Mouse (Mus musculus) R1 (cell line): Measurements from ENCODE around the gene Sobp.

ENCODE experiments used
- DNase-seq: peaks from one replicate; pipeline ENCODE4 v3.0.0-alpha.2; 2018; ENCODE audit warnings: low read depth, low spot score

Gene Sobp

GRCm38 (mm10) chr10:43174326-43175155 is at the start of gene Sobp, which contains the start of gene 9030612E09Rik:
Gene Sobp, minus strand, starts transcription at chr10:43174530.
Gene 9030612E09Rik, plus strand, starts transcription at chr10:43174704.
- DNase-seq = peak; percentile 63

GRCm38 (mm10) chr10:43223391-43223790 is 49.1 kb upstream of the Sobp start:
- no peak for DNase-seq

GRCm38 (mm10) chr10:43221659-43222058 is 47.3 kb upstream of the Sobp start:
- DNase-seq = no peak

GRCm38 (mm10) chr10:43220910-43221625 is 46.7 kb upstream of the Sobp start, which contains the start of gene Pdss2:
Gene Pdss2, plus strand, starts transcription at chr10:43221486.
- DNase-seq = peak; percentile 98

- no peak for DNase-seq
Observed at GRCm38 (mm10) chr10:43220479-43220878, 46.1 kb upstream of the Sobp start.

DNA sequence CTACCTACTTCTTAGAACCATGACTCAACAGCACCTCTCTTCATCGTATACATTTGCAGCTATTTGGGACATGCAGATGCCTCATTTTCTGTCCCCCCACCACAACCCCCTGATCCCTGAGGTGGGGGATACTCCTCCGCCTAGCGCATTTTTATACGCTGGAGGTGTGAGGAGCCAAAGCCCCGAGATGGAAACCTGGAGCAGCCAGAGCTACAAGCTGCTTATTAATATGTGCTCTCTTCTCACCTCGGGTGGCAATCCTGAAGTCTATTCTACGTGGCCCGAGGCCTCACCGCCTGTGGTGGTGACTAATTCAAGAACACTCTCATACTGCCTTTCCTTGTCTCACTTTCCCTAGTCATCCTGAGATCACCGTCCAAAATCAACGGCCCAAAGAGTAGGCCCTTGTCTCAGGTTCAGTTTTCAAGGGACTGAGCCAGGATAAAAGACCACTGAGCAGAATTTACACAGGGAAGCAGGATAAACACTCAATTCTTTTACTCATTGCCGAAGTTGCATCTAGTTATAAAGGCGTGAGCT is 43.1 kb upstream of the Sobp start:
- DNase-seq = peak; percentile 22

GRCm38 (mm10) chr10:43211866-43212265 is 37.5 kb upstream of the Sobp start:
- DNase-seq = peak; percentile 88

GRCm38 (mm10) chr10:43203865-43204264 is 29.5 kb upstream of the Sobp start:
- no peak for DNase-seq

DNA sequence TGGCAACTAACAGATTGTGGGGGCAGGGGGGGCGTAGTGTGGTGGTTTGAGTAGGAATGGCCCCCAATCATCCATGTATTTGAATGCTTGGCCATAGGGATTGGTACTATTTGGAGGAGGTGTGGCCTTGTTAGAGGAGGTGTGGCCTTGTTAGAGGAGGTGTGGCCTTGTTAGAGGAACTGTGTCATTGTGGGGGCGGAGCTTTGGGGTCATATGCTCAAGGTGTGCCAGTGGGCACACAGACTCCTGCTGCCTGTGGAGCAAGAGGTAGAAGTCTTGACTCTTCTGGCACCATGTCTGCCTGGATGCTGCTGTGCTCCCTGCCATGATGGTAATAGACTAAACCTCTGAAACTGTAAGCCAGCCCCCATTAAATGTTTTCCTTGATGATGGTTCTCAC is 25.9 kb upstream of the Sobp start:
- peak; percentile 81 for DNase-seq

- no peak for DNase-seq
Observed at GRCm38 (mm10) chr10:43180313-43180912, 6.1 kb upstream of the Sobp start.

GRCm38 (mm10) chr10:43175156-43175601 is 849 bp upstream of the Sobp start:
- no peak for DNase-seq

DNA sequence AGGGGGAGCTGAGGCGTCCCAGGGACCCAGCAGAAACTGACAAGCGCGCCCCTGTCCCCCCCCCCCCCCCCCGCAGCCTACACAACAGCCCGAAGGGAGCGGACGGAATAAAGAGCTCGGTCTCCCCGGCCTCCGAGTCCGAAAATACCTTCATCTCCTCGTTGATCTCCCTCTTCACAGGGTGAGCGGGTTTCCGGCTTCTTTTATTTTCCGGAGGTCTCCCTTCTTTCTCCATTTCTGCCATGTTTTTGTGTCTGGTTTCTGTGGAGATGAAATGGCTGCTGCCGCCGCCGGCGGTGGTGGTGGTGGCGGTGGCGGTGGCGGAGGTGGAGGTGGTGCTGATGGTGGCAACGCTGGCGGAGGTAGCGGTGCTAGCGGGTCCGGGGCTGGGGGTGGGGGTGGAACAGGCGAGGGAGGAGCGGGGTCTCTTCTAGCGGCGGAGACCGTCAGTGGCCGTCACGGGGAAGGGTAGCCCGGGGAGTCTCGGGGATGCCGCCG is 453 bp downstream of the Sobp start:
- peak; percentile 39 for DNase-seq

DNA sequence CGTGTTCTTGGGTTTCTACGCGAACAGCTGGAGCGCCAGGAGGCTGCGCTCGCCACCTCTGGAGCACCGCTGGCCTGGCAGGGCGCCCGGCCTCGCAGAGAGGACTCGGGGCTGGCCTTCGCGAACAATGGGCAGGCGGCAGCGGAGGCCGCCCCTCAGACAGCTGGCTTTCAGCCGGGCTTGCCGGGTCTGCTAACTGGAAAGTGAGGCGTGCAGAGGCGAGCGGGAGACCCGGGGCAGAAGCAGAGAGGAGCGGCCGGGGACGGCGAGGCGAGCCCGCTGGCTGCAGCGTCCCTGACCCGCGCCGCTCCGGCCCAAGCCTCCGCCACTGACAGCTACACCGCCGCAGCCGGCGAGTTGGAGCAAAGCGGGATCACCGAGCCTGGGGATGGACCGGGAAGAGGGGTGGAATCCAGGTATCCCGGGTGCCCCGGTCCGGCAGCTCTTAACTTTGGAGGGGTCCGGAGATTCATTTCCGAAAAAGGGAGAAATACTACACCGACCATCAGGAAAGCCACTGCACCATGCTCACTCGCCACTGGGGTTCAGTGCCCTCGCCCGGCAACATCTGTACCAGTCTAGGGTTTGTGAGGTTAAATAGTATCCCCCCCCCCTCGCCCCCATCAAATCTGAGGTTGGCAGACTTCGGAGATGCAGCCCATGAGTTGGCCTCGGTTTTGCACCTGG is 1.0 kb downstream of the Sobp start:
- peak; percentile 38 for DNase-seq

DNA sequence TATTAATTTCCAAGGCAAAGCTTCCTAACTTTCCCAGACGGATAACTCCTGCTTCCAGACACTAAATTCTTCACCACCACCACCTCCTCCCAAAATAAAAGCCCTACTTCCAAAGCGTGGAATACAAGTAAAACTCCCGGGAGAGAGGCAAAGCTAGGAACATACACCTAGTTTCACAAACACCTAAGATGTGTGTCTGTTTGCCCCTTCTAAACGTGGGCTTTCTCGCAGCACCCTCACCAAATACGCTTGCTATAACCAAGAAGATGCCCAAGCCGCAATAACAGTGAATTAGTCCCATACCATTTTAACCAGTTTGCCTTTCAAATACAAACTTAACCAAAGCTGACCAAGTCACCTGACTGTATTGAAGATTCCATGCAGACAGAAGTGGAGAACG is 1.8 kb downstream of the Sobp start:
- DNase-seq = no peak

DNA sequence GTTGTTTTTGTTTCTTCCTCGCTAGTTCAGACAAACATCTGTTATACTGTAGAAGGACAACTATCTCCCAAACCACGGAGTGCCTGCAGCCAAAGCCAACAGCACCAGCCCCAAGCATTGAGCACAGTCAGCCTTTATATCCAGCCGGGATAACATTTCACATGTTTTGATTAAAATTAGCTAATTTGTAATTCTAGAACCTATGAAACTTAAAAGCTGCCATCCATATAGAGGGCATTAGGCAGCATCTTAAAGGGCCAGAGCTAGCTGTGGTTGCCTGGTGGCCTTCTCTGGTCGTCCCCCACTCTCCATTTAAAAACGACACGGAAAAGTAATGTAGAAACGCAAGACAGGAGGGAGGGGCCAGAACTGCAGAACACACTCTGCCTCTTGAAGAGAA is 2.3 kb downstream of the Sobp start:
- no peak for DNase-seq

DNA sequence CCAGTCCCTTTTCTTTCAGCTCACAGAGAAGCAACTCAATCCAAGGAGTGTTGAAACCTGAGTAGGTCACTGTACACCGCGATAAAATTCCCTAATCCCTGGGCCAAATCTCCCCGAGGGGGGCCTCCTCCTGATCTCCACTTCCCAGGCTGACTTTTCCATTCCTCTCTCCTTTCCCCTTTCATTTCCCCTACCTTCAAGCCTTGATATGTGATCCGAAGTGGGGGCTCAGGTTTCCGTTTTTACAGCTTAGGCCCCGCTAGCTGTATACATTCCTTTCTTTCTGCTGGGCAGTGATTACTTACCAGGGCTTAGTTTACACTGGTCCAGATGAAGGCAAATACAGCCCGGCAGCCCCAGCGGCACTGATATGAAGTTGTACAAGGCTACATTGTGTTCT is 3.2 kb downstream of the Sobp start:
- peak; percentile 12 for DNase-seq

DNA sequence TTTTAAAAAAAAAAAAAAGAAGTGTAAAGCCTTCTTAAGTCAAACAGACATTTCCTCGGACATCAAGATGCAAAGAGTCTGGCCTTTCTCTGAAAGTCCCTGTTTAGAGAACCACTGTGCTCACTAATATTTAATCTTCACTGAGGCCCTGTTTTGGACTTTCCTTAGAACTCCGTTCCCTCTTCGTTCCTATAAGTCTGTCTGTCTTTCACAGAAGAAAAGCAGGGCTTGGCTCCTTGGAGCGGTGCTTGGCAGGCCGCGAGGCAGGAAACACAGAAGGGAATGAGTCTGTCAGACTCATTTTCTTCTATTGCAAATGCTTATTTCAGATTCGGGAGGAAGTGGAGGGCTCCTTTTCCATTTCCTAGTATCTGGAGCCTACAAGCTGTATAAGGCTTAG is 5.5 kb downstream of the Sobp start:
- no peak for DNase-seq

GRCm38 (mm10) chr10:43166817-43167216 is 7.5 kb downstream of the Sobp start:
- DNase-seq = peak; percentile 60

- no peak for DNase-seq
Observed at GRCm38 (mm10) chr10:43166146-43166545, 8.2 kb downstream of the Sobp start.

DNA sequence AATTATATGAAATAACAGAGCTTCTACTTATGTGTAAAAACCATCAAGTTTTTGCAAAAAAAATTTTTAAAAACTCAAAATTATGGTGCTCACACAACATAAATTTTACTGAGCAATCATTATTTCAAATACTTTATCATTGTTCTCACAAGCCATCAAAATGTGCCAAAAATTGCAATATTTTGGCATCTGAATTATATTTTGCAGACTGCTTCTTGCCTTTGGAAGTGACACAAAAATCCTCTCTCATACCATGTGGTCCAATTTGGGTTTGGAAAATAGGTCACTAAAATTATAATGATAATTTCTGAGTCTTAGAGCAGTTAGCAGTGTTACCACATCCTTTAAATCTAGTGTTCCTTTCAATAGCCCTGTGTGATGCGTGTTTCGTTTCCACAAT is 9.9 kb downstream of the Sobp start:
- no peak for DNase-seq

DNA sequence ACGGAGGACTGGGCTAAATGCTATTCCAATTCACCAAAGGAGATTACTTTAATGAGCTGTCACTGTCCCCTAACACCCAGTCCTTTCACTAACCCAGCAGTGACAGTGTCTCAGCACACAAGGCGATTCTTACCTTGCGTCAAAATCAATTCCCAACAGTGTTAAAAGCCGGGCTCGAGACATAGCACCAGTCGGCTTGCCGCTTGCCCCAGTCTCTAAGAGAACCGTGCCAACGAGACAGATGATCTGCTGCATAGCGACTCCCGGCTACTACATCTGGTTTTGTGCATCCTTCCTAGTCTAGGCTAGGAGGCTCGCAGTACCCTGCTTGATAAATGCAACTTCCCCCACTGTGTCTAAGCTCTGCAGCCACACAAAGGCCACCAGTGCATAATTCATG is 12.0 kb downstream of the Sobp start:
- no peak for DNase-seq
